ENCODE assay signal across 12 mouse cellular contexts in the genomic region with DNA sequence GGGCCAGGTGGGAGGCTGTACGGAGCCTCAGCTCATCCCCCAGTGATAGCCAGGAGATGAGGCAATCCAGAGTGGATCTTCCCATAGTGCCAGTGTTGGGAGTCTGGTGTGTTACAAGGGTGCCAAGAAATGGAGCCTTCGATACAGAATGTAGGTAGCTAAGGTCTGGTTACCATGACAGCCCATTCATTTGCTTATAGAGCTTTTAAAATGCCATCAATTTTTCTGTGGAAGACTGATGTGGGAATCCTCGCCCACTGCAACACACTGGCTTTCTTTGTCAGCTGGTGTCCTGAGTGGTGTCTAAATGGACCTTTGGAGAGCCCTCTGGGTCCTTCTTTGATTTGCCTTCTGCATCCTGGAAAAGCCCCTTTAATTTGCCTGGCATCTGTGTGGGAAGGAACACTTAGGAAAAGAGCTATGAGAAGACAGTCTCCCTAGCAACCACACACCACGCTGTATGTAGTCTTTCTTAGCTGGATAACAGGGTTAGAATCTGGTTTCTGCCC. TPM values are rescaled to one million over a fixed set of nuclear protein-coding genes. Genes with fewer than 3 reads are reported as not detected.
DNase-seq lines count a peak whose midpoint lies in the region; ATAC-seq and TF ChIP-seq lines count a peak whose summit lies in the region.
"Had no signal": no experiment of that assay in that cellular context is flagged by ENCODE, and none has a peak within 500 bp of the region (broad histone marks: within the 10 kb centered on the region; RNA-seq: fewer than 3 reads in every experiment).

No protein-coding gene starts in this region.

- no peak overlapping the region for H3K4me2 ChIP-seq in hindbrain, embryonic 13.5 days
- H3K4me2 ChIP-seq in kidney, embryonic 14.5 days (replicated peaks; ENCODE audit: low read depth, low read length) = no peak overlapping the region

- no peak for TF ChIP-seq POLR2A in kidney, adult 2 months (IDR thresholded peaks at IDR 0.05; ENCODE audit: low read depth, low read length)

- peak; percentile 84 for ATAC-seq in hindbrain, embryonic 13.5 days (ENCODE audit: low FRiP score)
- ATAC-seq in kidney, embryonic 14.5 days (ENCODE audit: low FRiP score, low TSS enrichment) = no peak
- ATAC-seq: liver, postnatal 0 days had no signal

- DNase-seq in left cerebral cortex, adult 11 months (ENCODE audit: low spot score) = peak; percentile 50
- DNase-seq in left cerebral cortex, postnatal 4 days = no peak
- peak; percentile 48 to 52 for DNase-seq in left cerebral cortex, adult 9 months (ENCODE audit: low spot score in 2 of 2)
- peak; percentile 50 for DNase-seq in right cerebral cortex, postnatal 25 days
- no peak for DNase-seq in adrenal gland, postnatal 14 days
- no peak for DNase-seq in kidney, adult 2 months
- DNase-seq: adrenal gland, postnatal 25 days; heart, postnatal 36 days; liver, postnatal 0 days had no signal

- 0 out of 2 replicates have a peak overlapping the region, but pooled peaks have one; percentile 44 for H3K27ac ChIP-seq in hindbrain, embryonic 13.5 days
- H3K27ac ChIP-seq in kidney, embryonic 14.5 days (ENCODE audit: low read depth, low read length) = no peak overlapping the region
- no peak overlapping the region for H3K27ac ChIP-seq in kidney, adult 2 months (ENCODE audit: insufficient read depth, low read depth, low read length)
- H3K27ac ChIP-seq: stomach, postnatal 0 days had no signal

- H3K9me3 ChIP-seq in hindbrain, embryonic 13.5 days = no peaks in the 10 kb centered on the region
- no peaks in the 10 kb centered on the region for H3K9me3 ChIP-seq in kidney, embryonic 14.5 days (ENCODE audit: control insufficient read depth, low read length)

- WGBS in hindbrain, embryonic 13.5 days = 52% methylated on average over 4 of the region's 4 CpGs
- WGBS in kidney, embryonic 14.5 days = 83% methylated on average over 4 of the region's 4 CpGs
- WGBS in kidney, adult 2 months = 86% methylated on average over 4 of the region's 4 CpGs

- peaks cover 11% of the 10 kb centered on the region for H3K4me1 ChIP-seq in hindbrain, embryonic 13.5 days (replicated peaks)
- no peaks in the 10 kb centered on the region for H3K4me1 ChIP-seq in kidney, embryonic 14.5 days (ENCODE audit: control insufficient read depth, insufficient read depth, low read length)
- no peaks in the 10 kb centered on the region for H3K4me1 ChIP-seq in kidney, adult 2 months (ENCODE audit: control insufficient read depth, insufficient read depth, low read length)

- H3K27me3 ChIP-seq in hindbrain, embryonic 13.5 days = no peaks in the 10 kb centered on the region
- no peaks in the 10 kb centered on the region for H3K27me3 ChIP-seq in kidney, embryonic 14.5 days (ENCODE audit: control insufficient read depth, insufficient read depth, low read length)
- no peaks in the 10 kb centered on the region for H3K27me3 ChIP-seq in kidney, adult 2 months (replicated peaks; ENCODE audit: control insufficient read depth, insufficient read depth, low read length)

- H3K4me3 ChIP-seq in hindbrain, embryonic 13.5 days = no peak overlapping the region
- no peak overlapping the region for H3K4me3 ChIP-seq in kidney, embryonic 14.5 days (ENCODE audit: low read length)
- H3K4me3 ChIP-seq in kidney, adult 2 months (ENCODE audit: insufficient read depth, low read depth, low read length) = no peak overlapping the region

- H3K36me3 ChIP-seq in hindbrain, embryonic 13.5 days = no peaks in the 10 kb centered on the region
- H3K36me3 ChIP-seq in kidney, embryonic 14.5 days (ENCODE audit: control insufficient read depth, insufficient read depth, low read length) = no peaks in the 10 kb centered on the region
- H3K36me3 ChIP-seq in kidney, adult 2 months (ENCODE audit: control insufficient read depth, insufficient read depth, low read length) = no peaks in the 10 kb centered on the region

- H3K9ac ChIP-seq in hindbrain, embryonic 13.5 days = no peak overlapping the region
- no peak overlapping the region for H3K9ac ChIP-seq in kidney, embryonic 14.5 days (ENCODE audit: low read depth, low read length)
- H3K9ac ChIP-seq: liver, postnatal 0 days had no signal

- intact Hi-C loops in left cerebral cortex, postnatal 4 days (cut with DNase I) = no loop called here

- no peak for TF ChIP-seq CTCF in kidney, adult 2 months (conservative IDR thresholded peaks at IDR 0.05; ENCODE audit: insufficient read depth, insufficient read length, low read depth, low read length)

RNA-seq across cellular contexts. Expression of a gene that starts 28.0 kb away (rescaled TPM):
- total RNA-seq in left cerebral cortex, postnatal 4 days (2021) = 10 to 100 TPM; 43.4 to 53.3 TPM
- polyA plus RNA-seq in hindbrain, embryonic 13.5 days (2015; fragmentation: Nextera tagmentation; extraction: Ambion mirVana) = 42.7 and 44.3 TPM in 2 replicates
- 35.6 and 38.2 TPM in 2 replicates for polyA plus RNA-seq in kidney, embryonic 14.5 days (2014; fragmentation: Nextera tagmentation; extraction: Ambion mirVana)
- 17.2 and 18.3 TPM in 2 replicates for total RNA-seq in adrenal gland, postnatal 14 days (2021)
- polyA plus RNA-seq in kidney, adult 2 months (2012; rRNA removed) = 12.0 and 14.2 TPM in 2 replicates

Comparison
In these comparisons a context has a peak if more than half of its experiments do, and no peak if none do; other contexts are left out.
1. DNase-seq: peak in left cerebral cortex, adult 11 months (single experiment), left cerebral cortex, adult 9 months (2 of 2) and right cerebral cortex, postnatal 25 days (single experiment); none in left cerebral cortex, postnatal 4 days (single experiment), adrenal gland, postnatal 14 days (single experiment) and kidney, adult 2 months (single experiment).